Mouse (Mus musculus) heart, adult 2 months (tissue): ENCODE results near the gene Fam71f2.

Experiments used
- CTCF ChIP-seq: fragments of 200-600 bp; IDR thresholded peaks from 2 replicates; pipeline ENCODE4 v1.8.1; 2022; ENCODE audit warnings: antibody characterized with exemption, mild to moderate bottlenecking, moderate library complexity
- POLR2A ChIP-seq: fragments of 200-500 bp; IDR thresholded peaks from 2 replicates; pipeline ENCODE4 v1.6.1; 2011; ENCODE audit warnings: mild to moderate bottlenecking, low read depth, low read length, control low read depth; ENCODE audit not compliant: insufficient read depth

- TF ChIP-seq POLR2A (no peak), CTCF (no peak)
Measured at GRCm38 (mm10) chr6:29246585-29246984, 32.8 kb upstream of the Fam71f2 start.
